Mouse (Mus musculus) WW6 (cell line): ENCODE measurements around the gene Ror1.

Experiments used
- DNase-seq: peaks from one replicate; pipeline ENCODE4 v3.0.0-alpha.2; 2013; ENCODE audit warnings: low read depth, low spot score

The Ror1 gene

DNA sequence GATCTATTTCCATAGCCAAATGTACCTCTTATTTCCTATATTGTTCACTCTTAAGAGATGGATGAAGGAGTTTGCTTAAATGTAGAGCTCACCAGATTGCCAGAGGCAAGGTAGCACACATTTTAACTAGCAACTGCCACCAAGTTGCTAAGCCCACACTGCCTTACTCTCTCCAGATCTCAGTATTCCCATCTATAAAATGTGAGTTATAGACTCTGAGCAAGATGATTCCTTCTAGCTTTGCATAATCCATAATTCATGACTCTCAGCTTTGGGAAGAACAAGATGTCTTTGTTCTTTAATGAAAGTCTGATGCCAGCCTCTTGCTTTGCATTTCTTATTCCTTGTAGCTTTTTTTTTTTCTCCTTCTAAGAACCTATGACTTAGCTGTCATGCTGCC is 64.6 kb downstream of the Ror1 start:
- no peak for DNase-seq

DNA sequence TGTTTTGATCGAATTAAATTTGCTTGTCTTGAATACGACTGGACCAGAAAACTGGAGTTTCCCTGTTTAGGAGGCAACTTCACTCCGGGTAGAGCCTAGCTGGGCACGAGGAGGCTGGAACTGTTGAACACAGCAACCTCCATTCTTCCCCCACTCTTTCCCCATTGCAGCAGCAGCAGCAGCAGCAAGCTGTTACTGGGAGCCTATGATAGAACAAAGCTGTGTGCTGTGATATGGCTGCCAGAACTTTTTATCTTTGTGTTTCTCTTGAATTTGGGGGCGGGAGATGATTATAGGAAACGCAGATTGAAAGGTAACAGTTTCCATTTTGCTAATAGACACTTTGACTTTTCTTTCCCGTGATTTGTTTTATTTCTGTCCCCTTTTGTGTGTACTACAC is 70.2 kb downstream of the Ror1 start:
- no peak for DNase-seq

DNA sequence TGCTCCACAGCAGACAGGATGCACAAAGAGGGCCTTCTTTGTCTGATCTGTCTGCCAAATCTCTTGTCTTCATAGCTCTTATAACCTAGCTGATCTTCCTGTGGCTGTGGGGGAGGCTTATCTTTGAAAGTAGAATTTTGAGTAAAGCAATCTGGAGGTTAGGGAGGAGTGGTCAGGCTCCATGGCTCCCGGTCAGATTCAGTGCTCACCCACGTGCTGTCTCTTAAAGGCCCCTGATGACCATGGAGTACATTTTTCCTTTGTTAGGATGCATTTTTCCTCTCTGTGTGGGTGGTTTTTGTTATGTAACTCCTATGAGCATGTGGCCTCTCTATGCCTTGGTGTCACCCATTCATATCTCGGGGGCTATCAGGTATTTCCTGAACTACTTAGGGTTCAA is 71.3 kb downstream of the Ror1 start:
- no peak for DNase-seq

DNA sequence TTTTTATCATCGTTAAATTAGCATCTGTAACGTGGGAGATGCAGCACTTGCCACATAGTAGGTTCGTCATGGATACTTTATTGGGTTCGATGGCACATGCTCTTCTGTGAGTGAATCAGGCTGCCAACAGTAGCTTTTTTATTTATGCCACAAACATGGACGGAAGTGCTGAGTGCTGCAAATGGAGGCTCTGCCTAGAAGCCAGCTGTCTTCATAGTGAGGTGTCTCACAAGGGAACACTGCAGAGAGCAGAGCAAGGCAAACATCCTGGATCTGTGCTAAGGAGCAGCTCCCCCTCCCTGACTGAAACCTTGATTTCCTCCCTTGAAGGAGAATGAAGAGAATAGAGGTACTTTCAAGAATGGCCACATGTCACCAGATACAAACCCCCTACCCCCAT is 74.1 kb downstream of the Ror1 start:
- no peak for DNase-seq

DNA sequence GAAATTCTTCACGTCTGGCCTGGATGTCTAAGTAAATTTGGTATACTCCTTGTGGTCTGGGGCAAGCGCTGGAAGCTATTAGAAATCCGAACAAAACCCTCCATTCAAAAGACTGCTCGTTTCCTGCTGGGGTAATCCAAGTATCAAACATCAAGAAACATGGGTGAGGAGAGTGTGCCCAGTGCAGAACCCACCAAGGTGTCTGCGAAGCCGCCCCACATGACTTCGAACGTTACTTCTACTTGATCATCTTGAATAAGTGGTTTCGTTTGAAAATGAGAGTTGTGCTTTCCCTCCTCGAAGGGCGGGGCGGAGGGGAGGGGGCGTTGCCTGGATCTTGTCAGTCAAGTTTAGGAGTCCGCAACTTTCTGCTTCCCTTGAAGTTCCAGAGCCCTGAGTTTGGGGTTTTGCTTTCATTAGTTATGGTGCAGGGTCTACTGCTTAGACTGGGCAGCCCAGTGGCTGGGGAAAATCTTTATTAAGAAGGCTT is 74.6 kb downstream of the Ror1 start:
- DNase-seq: no peak

DNA sequence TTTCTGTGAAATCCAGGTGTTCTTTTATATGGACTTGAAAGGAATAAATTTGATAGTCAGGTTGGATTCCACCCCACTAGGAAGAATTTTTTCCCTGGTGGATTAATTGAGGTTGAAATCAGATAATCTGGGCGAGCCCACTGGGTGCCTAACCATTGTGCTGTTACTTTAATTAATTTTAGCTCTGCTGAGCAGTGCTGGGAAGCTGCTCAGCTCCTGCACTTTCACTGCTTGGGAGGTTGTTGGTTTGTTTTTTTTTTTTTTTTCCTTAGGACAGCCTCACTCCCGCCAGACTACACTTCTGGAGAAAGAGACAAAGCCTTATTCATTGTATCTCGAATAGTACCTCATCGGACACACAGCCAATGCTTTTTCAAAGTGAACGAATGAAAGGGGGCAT is 75.2 kb downstream of the Ror1 start:
- no peak for DNase-seq

DNA sequence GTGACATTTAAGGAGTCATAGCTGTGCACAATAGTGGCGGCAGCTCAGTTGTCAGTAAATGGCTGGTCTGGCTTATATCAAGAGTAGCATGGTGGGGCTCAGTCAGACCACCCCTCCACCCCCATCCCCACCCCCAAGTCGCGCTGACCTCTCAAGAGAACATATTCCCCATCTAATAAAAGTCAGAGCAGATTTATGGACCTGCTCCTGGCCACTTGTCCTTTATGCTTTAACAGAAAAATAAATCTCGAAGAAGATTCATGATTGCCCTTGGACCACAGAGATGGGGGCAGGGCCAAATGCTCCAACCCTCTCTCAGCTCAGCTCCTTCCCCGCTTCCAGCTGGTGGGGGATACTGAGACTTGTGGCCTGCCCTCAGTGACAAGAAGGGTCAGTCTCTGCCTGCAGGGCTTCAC is 75.9 kb downstream of the Ror1 start:
- no peak for DNase-seq

DNA sequence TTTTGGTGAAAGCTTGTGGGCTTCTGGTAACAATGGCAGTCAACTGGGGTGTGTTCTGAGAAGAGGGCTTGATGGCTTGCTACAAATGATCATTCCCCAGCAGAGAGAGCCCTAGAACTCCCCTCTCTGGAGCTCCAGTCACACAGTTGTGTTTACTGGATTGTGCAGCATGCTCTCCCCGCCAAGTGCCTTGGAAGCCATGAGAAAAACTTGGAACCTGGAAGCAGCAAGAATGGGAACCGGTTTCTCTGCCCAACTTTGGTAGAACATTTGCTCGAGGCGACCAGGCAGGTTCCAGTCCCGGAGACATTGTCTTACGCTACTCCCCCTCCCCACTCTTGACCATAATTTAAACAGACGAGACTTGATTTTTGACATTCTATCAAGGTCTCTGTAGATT is 80.0 kb downstream of the Ror1 start:
- DNase-seq: no peak

DNA sequence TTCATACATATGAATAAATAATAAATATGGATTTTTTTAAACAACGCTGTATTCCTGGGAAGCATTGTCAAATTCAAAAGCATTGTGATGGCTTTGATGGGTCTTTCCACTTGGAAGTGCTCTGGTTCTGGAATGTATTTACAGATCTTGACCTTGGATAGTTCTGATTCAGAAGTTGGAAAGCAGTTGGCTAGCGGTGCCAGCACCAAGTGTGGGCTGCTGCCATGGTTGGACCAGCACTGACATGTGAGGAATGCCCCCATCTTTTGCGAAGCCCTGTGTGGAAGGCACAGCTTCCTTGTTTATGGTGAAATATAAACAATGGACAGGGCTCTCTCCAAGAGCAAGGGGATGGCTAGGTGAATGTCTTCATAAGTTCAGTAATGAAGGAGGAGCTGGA is 82.7 kb downstream of the Ror1 start:
- no peak for DNase-seq

DNA sequence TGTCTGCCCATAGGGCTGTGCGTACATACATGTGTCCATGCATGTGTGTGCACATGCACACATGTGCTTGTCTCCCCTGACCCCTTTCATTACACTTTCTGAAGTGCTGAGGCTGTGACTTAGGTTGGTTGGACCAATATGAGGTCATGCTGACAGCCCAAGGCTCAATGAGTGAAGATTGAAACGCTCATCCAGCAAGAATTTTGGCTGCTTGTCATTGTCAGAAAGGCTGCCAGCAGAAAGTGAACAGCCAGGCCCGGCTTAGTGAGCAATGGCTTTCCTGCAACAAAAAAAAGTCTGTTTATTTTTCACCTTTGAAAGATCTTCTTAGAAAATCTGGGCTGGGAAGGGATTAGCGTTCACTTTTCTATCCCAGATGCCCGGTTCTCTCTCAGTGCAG is 86.1 kb downstream of the Ror1 start:
- no peak for DNase-seq

DNA sequence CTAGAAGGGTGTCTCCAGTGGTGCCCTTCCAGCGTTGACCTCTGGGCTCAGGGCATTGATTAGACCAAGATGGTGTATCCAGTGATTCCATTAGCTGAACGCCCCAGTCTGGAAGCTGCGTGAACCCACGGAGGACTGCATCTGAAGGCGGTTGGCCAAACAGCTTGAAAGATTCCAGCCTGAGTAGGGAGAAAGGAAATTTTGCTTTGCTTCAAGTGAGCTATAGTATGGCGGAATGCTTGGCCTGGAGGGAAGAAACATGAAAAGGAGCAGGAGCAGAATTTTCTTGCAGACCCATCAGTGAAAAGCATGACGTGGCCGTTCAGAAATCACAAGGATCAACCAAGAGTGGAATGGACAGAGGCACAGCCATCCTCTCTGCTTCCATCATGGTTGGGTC is 91.2 kb downstream of the Ror1 start:
- DNase-seq: no peak

DNA sequence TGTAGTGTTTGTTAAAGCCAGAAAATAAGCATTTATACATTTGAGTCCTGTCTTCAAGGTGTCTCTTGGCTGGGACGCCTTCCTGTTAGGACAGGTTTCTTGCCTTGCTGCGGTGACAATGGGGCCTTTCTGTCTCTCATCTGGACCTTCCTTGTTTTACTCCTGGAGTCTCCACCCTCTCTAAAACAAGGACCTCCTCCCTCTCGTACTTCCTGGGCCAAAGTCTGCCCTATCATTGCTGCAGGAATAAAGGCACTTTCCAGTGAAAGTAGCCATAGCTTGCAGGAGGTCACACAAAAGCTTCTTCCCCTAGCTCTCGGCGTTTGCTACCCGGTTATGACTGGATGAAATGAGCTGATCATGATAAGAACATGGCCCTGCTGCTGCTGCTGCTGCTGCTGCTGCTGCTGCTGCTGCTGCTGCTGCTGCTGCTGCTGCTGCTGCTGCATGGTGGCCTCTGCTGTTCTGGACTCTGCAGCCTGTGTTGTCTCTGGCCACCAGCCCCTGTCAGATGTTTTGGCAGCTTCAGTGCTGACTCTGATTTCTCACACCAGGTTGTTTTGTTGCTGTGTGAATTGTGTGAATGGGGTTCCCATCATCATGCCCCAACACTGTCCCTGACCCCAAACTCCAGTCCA is 92.1 kb downstream of the Ror1 start:
- DNase-seq: no peak

DNA sequence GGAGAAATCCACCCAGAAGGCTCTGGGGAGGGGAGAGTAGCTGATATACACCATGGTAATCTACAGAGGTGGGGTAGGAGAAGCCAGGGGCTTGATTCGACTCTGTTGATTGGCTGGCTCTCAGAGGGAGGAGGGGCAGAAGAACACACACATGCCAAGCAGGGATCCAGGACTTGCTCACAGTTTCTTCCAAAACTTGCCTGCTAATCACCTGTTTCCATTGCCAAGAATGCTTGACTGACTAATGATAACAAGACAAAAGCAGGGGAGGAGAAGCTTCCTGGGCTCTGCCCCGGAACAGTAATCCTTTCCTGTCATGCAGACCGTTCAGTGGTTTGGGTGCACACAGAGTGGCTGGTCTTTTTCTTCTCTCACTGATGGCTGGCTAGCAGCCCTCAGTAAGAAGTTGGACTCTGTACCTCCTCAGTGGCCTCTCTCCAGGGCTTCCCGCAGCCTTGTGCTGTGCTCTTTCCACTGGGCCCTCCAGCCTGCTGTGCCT is 92.7 kb downstream of the Ror1 start:
- no peak for DNase-seq

DNA sequence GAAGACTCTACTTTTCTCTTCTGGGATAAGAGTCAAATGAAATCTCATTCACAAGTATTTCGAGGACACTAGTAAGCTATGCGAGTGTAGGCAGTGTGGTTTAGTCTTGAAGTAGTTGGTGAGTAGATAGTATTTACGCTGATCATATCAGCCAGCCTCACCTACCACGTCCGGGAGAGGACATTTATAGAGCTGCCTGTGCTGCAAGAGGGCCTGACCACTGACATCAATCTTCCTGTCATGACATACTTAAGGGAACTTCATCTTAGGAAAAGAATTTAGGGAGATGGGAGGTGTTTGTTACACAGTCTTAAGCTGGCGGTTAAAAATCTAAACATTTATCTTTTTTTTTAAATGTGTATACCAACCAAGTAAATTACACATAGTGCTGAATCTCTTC is 95.9 kb downstream of the Ror1 start:
- DNase-seq: no peak

DNA sequence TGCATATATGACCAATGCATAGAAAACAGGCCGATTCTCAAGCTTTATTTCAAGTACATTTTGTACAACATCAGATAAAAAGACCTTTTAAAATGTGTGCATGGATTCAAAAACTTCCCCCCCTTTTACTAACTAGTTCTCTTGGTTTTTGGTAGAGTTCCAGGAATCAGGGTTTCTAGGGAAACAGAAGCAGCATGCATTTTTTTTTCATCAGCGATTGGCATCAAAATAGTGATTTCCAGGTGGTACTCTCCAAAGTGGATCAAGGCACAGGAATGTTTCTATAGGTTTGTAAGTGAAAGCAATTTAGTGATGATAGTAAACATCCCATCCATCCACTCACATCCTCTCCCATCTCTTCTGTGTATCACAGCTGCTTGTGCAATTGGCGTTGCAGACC is 98.5 kb downstream of the Ror1 start:
- DNase-seq: no peak

DNA sequence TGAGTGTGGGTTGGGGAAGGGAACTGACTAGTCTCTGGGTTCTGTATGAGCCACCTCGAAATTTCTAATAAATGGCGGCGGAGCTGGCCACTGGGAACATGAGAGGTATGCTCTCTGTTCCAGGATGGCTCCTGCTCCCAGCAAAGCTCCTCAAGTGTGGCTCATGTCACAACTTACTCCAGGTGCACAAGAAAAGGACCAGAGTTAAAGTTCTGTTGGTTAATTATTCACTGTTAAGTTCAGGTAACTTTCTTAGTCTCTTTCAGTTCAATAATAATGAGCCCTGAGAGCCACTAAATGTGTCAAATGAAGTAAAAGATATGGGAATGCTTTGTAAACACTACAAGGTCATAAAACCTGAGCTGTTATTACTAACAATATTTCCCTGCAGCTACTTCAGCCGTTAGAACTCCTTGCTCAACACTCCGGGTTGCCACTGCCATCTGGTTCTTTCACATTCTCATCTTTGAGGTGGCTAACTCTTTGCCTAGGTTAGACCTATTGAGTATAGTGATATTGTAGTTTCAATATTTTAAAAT is 100.7 kb downstream of the Ror1 start:
- no peak for DNase-seq

DNA sequence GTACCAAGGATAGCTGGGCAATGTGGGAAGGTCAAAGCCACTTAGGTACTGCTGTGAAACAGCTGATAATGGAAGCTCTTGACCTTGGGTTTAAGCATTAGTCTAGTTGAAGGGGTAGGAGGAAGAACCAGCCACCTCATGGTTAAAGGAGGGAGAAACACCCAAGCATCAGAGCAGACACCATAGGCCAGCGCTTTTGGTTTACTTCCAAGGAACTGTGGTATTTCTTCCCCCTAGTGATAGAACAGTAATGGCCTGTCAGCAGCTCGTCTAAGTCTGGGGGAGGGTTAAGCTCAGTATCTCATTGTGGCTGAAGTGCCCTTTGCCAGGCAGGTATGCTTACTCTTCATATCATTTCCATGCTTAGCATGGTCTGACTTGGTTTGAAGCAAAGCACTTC is 102.7 kb downstream of the Ror1 start:
- no peak for DNase-seq

DNA sequence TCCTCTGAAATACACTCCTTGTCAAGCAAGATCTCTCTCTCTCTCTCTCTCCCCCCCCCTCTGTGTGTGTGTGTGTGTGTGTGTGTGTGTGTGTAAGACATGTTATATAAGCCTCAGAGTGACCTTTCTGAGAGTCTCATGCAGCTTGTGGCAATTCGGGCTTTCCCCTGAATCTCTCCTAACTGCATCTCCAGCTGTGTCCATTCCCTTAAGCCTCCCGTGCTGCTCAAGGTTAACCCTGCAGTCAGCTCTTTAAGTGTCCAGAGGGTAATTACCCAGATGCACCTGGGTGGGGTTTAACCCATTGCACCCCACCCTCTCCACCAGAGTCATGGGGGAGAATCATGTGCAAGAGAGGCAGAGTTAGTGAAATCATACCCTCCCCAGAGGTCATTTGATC is 105.7 kb downstream of the Ror1 start:
- DNase-seq: no peak

DNA sequence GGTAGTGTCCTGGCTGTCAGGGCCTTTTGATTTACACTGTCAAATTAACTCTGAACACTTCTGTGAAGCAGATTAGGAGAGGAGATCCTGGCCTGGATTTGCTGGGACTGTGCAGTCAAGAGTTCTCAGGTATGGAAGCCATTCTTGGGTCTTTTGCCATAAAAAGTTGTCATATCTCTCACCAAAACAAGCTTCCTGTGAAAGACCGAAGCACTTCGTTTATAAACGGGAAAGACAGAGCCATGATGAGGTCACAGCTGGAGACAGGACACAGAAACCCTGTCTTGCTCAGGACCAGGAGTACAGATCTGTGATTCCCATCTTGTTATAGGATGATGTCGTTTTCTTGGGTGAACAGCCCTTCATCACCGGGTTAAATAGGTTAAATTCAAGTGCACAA is 107.5 kb downstream of the Ror1 start:
- no peak for DNase-seq

DNA sequence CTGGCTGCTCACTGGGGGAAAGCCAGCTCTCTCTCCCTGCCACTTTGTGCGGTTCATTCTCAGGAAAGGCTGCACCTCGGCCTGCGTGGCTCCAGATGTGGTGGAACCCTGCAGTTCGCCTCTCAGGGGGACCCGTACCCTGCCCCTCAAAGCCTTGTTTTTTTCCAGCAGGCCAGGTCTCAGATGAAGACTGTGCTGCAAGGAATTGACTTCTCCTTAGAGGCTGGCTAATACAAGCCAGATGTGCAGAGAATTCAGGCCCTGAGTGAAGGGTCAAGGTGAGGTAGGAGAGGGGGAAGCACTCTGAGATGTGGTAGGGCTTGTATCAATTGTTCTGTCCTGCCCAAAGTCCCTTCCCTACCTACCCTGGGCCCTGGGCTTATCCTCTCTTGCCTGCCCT is 108.1 kb downstream of the Ror1 start:
- no peak for DNase-seq

DNA sequence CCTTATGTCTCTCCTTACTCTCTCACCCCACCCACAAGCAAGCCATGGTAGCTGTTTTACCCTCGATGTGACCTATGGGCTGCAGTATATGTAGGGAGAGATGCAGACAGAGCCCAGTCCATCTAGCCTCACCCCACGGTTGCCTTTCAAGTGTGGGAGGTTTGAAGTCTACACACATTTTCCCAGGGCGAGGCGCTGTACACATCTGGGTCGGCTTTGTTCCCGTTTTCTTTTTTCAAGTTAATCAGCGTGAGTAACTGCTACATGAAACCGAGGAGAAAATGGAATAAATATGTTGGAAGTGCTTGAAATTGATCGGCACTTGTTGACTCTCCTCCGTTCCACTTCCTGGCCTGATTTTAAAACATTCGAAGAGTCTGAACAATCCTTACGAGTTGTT is 108.8 kb downstream of the Ror1 start:
- DNase-seq: no peak

DNA sequence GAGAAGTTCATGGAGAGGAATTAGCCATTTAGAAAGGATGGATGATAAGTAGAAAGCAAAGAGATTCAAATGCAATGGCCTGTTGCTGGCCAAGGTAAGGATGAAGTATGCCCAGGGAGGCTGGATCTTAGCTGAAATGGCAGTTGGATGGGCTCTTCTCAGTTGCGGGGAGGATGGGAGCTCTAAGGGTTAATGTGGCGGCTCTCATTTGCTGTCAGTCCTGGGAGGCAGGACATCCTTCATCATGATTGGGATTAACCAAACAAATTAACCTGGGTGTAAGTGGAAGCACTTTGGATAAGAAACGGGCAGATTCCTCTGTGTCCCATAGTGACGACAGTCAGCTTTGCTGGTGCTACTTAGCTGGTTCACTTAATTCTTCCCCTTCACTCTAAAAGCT is 112.5 kb downstream of the Ror1 start:
- DNase-seq: no peak

DNA sequence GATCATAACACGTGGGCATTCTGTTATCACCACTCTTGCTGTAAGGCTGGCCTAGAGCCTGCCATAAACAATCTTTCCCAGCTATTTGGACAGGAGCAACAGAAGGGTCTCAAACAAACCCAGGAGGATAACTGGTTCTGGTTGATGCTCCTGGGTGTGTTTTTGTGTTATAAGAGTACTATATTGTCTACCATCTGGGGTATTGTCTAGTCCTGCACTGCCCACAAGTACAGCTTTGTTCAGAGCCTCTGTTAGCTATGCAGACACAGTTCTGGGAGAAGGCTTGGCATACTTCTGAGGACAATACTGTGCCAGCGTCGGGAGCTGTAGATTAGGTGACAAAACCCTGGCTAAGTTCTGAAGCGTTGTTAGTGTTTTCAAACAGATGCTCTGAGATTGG is 113.5 kb downstream of the Ror1 start:
- no peak for DNase-seq

DNA sequence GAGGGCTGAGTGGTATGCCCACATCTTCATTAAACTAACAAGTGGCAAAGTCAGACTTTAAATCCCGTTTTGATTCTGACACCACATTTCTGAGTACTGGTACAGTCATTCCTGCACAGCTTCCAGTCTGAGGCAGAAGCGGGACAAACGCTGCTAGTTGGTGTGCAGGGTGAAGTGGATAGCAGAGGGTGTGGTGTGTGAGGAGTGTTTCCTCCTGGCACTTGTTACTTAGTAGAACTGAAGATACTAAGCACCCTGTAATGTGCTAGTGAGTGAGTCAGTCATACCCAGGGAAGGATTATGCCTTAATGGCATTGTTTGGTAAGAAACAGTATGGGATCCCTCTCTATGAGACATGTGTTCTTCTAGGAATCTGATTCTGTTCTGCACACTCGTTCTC is 115.7 kb downstream of the Ror1 start:
- DNase-seq: no peak
